Mouse (Mus musculus): Measurements from ENCODE around the gene Hmgxb4.
A peak's percentile ranks its signal among the peaks of the same experiment; 100 is the strongest.

Hmgxb4 gene

GRCm38 (mm10) chr8:75018274-75018972 lies 25.3 kb downstream of the Hmgxb4 start:
- peak; percentile 98 for DNase-seq (ENCODE audit: low read depth, low spot score)

- peak; percentile 65 for DNase-seq (ENCODE audit: low read depth, low spot score)
Observed at GRCm38 (mm10) chr8:75023660-75024316, 30.6 kb downstream of the Hmgxb4 start.

GRCm38 (mm10) chr8:75025809-75026208 lies 32.7 kb downstream of the Hmgxb4 start:
- peak; percentile 98 for DNase-seq (ENCODE audit: low read depth, low spot score)

GRCm38 (mm10) chr8:75030453-75031024 lies 37.4 kb downstream of the Hmgxb4 start:
- peak; percentile 56 for DNase-seq (ENCODE audit: low read depth, low spot score)

GRCm38 (mm10) chr8:75032961-75033360 lies 39.8 kb downstream of the Hmgxb4 start:
- no peak for DNase-seq (ENCODE audit: low read depth, low spot score)

- DNase-seq (ENCODE audit: low read depth, low spot score), result peak; percentile 99
Observed at GRCm38 (mm10) chr8:75033511-75034243, 40.5 kb downstream of the Hmgxb4 start, which contains the start of gene Tom1. Gene Tom1 (plus strand): TSS chr8:75033705.

GRCm38 (mm10) chr8:75034285-75034684 lies 41.1 kb downstream of the Hmgxb4 start:
- DNase-seq (ENCODE audit: low read depth, low spot score), result no peak

- DNase-seq (ENCODE audit: low read depth, low spot score), result no peak
Observed at GRCm38 (mm10) chr8:75035640-75036039, 42.5 kb downstream of the Hmgxb4 start.

- DNase-seq (ENCODE audit: low read depth, low spot score), result no peak
Observed at GRCm38 (mm10) chr8:75038497-75038896, 45.3 kb downstream of the Hmgxb4 start.

GRCm38 (mm10) chr8:75039754-75040153 lies 46.6 kb downstream of the Hmgxb4 start:
- no peak for DNase-seq (ENCODE audit: low read depth, low spot score)

- no peak for DNase-seq (ENCODE audit: low read depth, low spot score)
Observed at GRCm38 (mm10) chr8:75042171-75042570, 49.0 kb downstream of the Hmgxb4 start.

- DNase-seq (ENCODE audit: low read depth, low spot score), result no peak
Observed at GRCm38 (mm10) chr8:75042974-75043373, 49.8 kb downstream of the Hmgxb4 start.

GRCm38 (mm10) chr8:75046303-75046702 lies 53.1 kb downstream of the Hmgxb4 start:
- DNase-seq (ENCODE audit: low read depth, low spot score), result no peak

- DNase-seq (ENCODE audit: low read depth, low spot score), result no peak
Observed at GRCm38 (mm10) chr8:75047784-75048183, 54.6 kb downstream of the Hmgxb4 start.

- DNase-seq (ENCODE audit: low read depth, low spot score), result no peak
Observed at GRCm38 (mm10) chr8:75053342-75053741, 60.2 kb downstream of the Hmgxb4 start.

- no peak for DNase-seq (ENCODE audit: low read depth, low spot score)
Observed at GRCm38 (mm10) chr8:75055673-75056072, 62.5 kb downstream of the Hmgxb4 start.

- DNase-seq (ENCODE audit: low read depth, low spot score), result no peak
Observed at GRCm38 (mm10) chr8:75060022-75060421, 66.9 kb downstream of the Hmgxb4 start.

GRCm38 (mm10) chr8:75060815-75061214 lies 67.7 kb downstream of the Hmgxb4 start:
- DNase-seq (ENCODE audit: low read depth, low spot score), result no peak

GRCm38 (mm10) chr8:75063290-75063689 lies 70.1 kb downstream of the Hmgxb4 start:
- DNase-seq (ENCODE audit: low read depth, low spot score), result no peak

- no peak for DNase-seq (ENCODE audit: low read depth, low spot score)
Observed at GRCm38 (mm10) chr8:75064790-75065189, 71.6 kb downstream of the Hmgxb4 start.

- DNase-seq (ENCODE audit: low read depth, low spot score), result no peak
Observed at GRCm38 (mm10) chr8:75067287-75067686, 74.1 kb downstream of the Hmgxb4 start.

- DNase-seq (ENCODE audit: low read depth, low spot score), result no peak
Observed at GRCm38 (mm10) chr8:75070297-75070696, 77.1 kb downstream of the Hmgxb4 start.
